Mouse (Mus musculus): Measurements from ENCODE around the gene Kiss1r.

Kiss1r gene

DNA sequence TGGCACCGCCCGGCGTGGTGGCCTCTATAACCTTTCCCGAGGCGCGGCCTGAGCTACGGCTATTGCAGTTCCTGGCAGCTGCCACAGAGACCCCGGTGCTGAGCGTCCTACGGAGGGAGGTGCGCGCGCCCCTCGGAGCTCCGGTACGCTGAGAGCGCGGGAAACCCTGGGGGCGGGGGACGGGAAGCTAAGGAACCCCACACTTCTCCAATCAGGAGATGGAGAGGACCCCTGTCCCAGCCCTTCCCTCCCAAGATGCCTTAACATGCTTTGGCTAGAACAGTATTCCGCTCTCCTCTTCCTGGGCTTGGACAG, 54.4 kb downstream of the Kiss1r start:
- no peak for DNase-seq (ENCODE audit: low read depth)

All from NIH3T3 (cell line).